Mouse (Mus musculus) gastrocnemius, adult 18-20 months (tissue): ENCODE measurements around the gene Gprc5b. TPM values are rescaled to one million over a fixed set of nuclear protein-coding genes. Genes with fewer than 3 reads are reported as not detected.

Experiments
- DNase-seq: peaks from one replicate; pipeline ENCODE4 v3.0.0; 2021; ENCODE audit warnings: low spot score
- total RNA-seq, 2 experiments: library from RNA; stranded (reverse); gene quantifications; 2 replicates each; pipeline ENCODE4 v1.2.3; 2021

Gprc5b gene
- total RNA-seq, 2 experiments from 2014 or later = 12.4 to 21.7 TPM

GRCm38 (mm10) chr7:118991341-118991884 lies 3.6 kb downstream of the Gprc5b start:
- no peak for DNase-seq

GRCm38 (mm10) chr7:118990282-118990681 lies 4.7 kb downstream of the Gprc5b start:
- DNase-seq = no peak

- DNase-seq = no peak
Measured at GRCm38 (mm10) chr7:118989275-118989856, 5.6 kb downstream of the Gprc5b start.

GRCm38 (mm10) chr7:118986369-118986768 lies 8.6 kb downstream of the Gprc5b start:
- no peak for DNase-seq

GRCm38 (mm10) chr7:118985786-118986185 lies 9.2 kb downstream of the Gprc5b start:
- no peak for DNase-seq

- peak; percentile 79 for DNase-seq
Measured at GRCm38 (mm10) chr7:118983961-118984360, 11.1 kb downstream of the Gprc5b start.

GRCm38 (mm10) chr7:118982586-118982985 lies 12.4 kb downstream of the Gprc5b start:
- DNase-seq = no peak

GRCm38 (mm10) chr7:118981831-118982230 lies 13.2 kb downstream of the Gprc5b start:
- no peak for DNase-seq

GRCm38 (mm10) chr7:118981346-118981745 lies 13.7 kb downstream of the Gprc5b start:
- DNase-seq = peak; percentile 81

GRCm38 (mm10) chr7:118979708-118980107 lies 15.3 kb downstream of the Gprc5b start:
- peak; percentile 83 for DNase-seq

- DNase-seq = no peak
Measured at GRCm38 (mm10) chr7:118979121-118979520, 15.9 kb downstream of the Gprc5b start.

GRCm38 (mm10) chr7:118977167-118977543 lies 17.9 kb downstream of the Gprc5b start:
- no peak for DNase-seq

GRCm38 (mm10) chr7:118976414-118977166 lies 18.4 kb downstream of the Gprc5b start:
- DNase-seq = peak; percentile 63

- DNase-seq = no peak
Measured at GRCm38 (mm10) chr7:118975837-118976236, 19.2 kb downstream of the Gprc5b start.

- no peak for DNase-seq
Measured at GRCm38 (mm10) chr7:118973377-118973776, 21.6 kb downstream of the Gprc5b start.

GRCm38 (mm10) chr7:118972306-118972705 lies 22.7 kb downstream of the Gprc5b start:
- no peak for DNase-seq

GRCm38 (mm10) chr7:118971499-118971898 lies 23.5 kb downstream of the Gprc5b start:
- no peak for DNase-seq

- DNase-seq = no peak
Measured at GRCm38 (mm10) chr7:118968870-118969269, 26.1 kb downstream of the Gprc5b start.

- no peak for DNase-seq
Measured at GRCm38 (mm10) chr7:118965198-118965597, 29.8 kb downstream of the Gprc5b start.

GRCm38 (mm10) chr7:118964777-118965176 lies 30.2 kb downstream of the Gprc5b start:
- DNase-seq = no peak

- DNase-seq = no peak
Measured at GRCm38 (mm10) chr7:118959209-118959608, 35.8 kb downstream of the Gprc5b start.

GRCm38 (mm10) chr7:118956616-118957246 lies 38.3 kb downstream of the Gprc5b start:
- DNase-seq = no peak
